Mouse (Mus musculus) T-helper 2 cell (primary cell): Measurements from ENCODE around the gene Mageh1.
"Not testable (repeated sequence)": the region's sequence is repeated elsewhere in the genome, so short reads cannot be mapped to it uniquely, and the experiment has no call there.

Source experiments
- in situ Hi-C: fragments of 300-600 bp; cut with MboI, MseI; formaldehyde crosslinking; loops from one replicate; pipeline ENCODE4 v1.15.1; 2025; ENCODE audit warnings: high pct_unique_total_duplicates

The Mageh1 gene

DNA sequence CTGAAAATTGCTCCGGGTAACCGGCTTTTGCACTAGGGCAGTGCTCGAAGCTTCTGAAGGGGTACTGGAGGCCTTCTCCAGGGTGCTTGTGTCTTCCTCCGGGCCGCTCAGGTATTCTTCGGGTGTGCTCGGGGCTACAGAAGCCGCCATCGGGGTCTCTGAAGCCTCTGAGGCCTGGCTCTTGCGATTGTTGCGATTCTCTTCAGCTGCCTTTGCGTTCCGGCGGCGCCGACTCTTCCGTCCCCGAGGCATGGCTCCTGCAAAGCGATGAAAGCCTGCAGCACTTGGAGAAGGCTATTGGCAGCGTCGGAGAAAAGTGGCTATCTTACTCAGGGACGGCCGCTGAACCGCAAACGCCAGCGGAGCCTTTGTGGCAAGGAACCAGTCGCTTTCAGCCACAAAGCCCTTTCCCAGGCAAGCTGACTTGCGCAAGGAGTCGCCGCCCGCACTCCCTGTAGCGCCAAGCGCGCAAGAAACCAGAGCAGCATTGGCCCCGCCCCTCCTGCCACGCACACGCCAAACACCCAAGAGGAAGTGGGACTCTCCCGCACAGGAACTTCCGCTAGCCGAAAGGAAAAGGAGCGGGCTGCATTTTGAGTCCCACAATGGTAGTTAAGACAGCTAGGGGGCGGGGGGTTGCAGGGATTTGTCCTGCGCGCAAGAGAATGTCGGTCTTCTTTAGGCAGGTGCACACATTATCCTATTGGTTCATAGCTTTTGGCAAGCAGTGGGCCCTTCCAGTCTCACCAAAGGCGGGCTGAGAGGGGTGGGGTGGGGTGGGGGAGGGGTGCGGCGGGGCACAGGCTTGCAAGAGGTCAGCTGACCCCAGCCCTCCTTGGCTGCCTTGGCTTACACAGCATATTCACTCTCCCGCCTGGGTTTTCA, at the start of gene Mageh1:
Mageh1 (minus strand) TSS at position 489 of the 885 bp plus-strand sequence.
- in situ Hi-C loops: no loop called here

DNA sequence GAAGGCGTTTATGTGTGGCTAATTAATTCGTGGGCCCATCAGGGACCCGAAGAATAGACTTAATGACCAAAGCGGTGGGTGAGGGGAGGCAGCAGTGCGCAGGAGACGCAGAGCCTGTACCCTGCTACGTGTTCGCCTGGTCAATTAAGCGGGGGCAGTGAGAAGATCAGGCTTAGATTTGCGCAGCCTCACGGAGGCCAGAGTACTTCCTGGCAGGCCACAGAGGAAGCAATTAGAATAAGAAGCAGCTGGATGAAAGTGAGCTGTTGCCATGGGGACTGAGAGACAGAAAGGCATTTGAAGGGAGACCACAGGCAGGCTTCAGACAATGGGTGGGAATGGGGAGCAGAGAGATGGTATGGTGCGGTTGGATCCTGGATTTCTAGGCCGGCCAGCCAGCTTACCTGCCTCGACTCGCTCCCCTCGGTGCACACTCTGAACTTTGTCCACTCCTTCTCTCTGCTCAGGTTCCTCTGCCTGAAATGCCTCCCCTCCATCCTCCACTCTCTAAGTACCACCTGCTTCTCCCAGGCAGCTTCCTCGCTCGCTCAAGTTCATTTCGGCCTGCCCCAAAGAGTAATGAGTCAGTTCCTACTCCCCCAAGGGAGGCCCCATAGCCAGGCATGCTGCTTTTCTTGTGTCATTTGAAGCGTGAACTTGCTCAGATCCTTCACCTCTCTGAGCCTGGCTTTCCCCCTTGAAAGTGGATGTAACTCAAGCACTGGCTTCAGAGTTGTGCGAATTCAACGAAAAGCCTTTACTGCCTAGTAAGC, 783 bp upstream of the Mageh1 start:
- in situ Hi-C loops: not testable (repeated sequence)

DNA sequence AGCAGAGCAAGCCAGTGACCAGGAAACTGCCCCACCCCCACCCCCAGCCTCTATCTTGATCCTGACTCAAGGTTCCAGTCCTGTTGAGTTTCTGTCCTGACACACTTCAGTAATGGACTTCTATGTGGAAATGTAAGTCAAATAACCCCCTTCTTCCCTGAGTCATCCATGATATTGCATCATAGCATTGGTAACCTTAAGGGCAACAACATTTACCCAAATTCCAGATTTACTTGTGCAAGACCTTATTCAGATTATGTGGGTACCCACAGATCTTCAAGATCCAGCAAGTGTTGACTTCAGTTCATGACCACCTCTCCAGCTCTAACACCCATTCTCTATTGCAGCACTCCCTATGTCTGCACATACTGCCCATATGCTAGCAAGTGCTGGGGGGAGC, 5.8 kb downstream of the Mageh1 start:
- in situ Hi-C loops: not testable (repeated sequence)

DNA sequence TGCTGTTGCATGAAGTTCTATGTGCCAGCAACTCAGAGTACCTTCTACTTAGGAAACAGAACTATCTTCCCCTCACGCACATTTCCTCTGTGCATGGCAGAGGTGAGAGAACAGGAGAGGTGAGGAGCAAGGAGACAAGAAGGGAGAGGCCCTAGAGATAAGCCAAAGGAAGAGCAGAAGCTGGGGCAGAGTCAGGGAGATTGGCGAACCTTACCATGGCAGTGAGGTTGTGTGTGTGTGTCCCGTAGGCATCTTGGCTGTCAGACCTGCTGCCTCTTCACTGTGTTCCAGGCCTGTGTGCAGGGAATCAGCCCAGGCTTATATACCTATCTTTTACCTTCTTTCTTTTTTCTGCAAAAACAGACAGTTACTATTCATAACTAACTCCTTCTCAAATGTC, 11.7 kb downstream of the Mageh1 start:
- in situ Hi-C loops: loop anchor here (5.0 kb wide), 1 partner anchor 33 kb away; no protein-coding TSS in a partner anchor

DNA sequence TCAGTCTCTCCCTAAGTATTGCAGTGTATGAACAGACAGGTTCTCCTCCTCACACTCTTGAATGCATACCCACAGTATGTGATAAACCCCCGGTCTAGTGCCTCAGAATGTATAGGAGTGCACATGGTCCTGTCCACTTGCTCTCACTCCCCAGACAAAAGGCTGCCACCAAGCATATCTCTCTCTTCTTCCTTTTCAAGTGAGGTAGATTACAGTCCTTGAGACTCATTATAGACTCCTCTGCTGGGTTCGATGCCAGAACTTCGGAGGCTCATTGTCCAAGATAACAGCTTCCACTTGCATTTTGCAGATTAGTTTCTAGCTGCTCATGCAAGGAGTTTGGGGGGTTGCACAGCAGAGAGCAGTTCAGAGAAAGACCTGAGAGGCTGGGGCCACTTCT, 12.1 kb downstream of the Mageh1 start:
- in situ Hi-C loops: loop anchor here (5.0 kb wide), 1 partner anchor 33 kb away; no protein-coding TSS in a partner anchor

DNA sequence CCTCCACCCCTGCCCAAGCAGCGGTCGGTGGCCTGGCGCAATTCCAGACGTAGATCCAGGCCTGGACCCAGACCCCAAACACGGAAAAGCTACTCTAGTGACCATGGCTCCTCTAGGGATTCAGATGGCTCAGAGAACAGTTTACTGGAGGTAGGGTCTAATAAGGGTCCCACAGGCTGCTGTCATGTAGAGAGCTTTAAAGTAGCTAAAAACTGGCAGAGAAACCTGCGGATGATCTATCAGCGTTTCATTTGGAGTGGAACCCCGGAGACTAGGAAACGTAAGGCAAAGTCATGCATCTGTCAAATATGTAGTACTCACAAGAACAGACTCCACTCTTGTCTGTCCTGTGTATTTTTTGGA, 29.7 kb downstream of the Mageh1 start:
- in situ Hi-C loops: no loop called here

DNA sequence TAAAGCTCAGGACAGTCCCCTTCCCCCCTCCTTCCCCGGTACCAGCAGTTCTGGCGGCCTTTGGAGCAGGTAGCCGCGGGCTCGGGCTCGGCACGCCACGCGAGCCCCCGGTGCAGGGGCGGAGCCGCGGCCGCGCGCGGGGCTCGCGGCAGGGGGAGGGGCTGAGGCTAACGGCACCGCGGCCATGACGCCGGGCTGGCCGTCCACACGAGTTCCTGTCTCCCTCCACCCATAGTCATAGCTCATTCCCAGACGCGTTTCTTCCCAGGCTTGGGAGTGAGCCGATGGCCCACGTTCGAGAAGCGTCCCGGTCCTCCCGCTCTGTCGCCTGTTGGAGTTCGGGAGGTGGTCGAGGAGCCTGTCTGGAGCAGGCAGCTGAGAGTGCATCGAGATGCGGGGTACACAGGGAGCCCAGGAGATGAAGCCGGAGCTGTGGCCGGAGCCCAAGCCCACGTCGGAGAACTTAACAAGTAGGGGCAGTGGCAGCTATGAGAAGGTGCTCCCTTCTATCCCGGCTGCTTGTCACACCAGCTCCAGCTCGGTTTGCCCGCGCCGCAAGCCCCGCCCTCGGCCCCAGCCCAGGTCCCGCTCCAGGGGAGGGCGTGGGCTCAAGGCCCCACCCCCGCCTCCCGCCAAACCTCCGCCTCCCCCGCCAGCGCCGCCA, 30.2 kb downstream of the Mageh1 start:
- in situ Hi-C loops: no loop called here

DNA sequence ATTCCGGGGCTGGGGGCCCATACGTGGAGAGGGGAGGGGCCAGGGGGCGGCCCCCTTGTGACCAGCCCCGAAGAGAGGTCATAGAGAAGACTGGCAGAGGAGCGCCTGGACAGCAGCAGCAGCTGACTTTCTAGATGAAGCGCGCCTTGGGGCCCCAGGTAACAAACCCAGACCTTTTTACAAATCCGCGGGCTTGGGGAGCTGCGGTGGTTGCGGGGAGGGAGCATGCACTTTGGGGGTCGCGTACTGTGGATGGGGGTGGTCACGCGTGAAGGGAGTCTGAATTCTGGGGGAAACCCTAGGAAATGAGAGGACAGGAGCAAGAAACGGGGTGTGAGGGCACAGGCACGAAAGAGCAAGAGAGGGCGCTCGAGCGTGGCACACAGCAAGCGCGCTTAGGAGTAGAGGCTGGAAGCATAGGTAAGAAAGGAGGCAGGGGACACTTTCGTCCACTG, 31.0 kb downstream of the Mageh1 start, which contains the start of gene Usp51:
Usp51 (plus strand) TSS at position 83 of the 455 bp plus-strand sequence.
- in situ Hi-C loops: no loop called here

DNA sequence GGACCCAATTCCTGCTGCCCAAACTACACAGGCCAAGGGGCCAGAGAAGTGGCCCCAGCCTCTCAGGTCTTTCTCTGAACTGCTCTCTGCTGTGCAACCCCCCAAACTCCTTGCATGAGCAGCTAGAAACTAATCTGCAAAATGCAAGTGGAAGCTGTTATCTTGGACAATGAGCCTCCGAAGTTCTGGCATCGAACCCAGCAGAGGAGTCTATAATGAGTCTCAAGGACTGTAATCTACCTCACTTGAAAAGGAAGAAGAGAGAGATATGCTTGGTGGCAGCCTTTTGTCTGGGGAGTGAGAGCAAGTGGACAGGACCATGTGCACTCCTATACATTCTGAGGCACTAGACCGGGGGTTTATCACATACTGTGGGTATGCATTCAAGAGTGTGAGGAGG, 41.3 kb downstream of the Mageh1 start:
- in situ Hi-C loops: not testable (repeated sequence)

DNA sequence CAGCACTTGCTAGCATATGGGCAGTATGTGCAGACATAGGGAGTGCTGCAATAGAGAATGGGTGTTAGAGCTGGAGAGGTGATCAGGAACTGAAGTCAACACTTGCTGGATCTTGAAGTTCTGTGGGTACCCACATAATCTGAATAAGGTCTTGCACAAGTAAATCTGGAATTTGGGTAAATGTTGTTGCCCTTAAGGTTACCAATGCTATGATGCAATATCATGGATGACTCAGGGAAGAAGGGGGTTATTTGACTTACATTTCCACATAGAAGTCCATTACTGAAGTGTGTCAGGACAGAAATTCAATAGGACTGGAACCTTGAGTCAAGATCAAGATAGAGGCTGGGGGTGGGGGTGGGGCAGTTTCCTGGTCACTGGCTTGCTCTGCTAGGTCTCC, 47.5 kb downstream of the Mageh1 start:
- in situ Hi-C loops: loop anchor here (5.0 kb wide), 1 partner anchor 37 kb away; no protein-coding TSS in a partner anchor
